Mouse (Mus musculus) WW6 (cell line): ENCODE data around the gene Gstt2.
"Not testable (repeated sequence)": the region's sequence is repeated elsewhere in the genome, so short reads cannot be mapped to it uniquely, and the experiment has no call there.

Experiments used
- DNase-seq: peaks from one replicate; pipeline ENCODE4 v3.0.0-alpha.2; 2013; ENCODE audit warnings: low read depth, low spot score

Gstt2 gene

GRCm38 (mm10) chr10:75855416-75855981 lies 18.3 kb upstream of the Gstt2 start:
- no peak for DNase-seq

DNA sequence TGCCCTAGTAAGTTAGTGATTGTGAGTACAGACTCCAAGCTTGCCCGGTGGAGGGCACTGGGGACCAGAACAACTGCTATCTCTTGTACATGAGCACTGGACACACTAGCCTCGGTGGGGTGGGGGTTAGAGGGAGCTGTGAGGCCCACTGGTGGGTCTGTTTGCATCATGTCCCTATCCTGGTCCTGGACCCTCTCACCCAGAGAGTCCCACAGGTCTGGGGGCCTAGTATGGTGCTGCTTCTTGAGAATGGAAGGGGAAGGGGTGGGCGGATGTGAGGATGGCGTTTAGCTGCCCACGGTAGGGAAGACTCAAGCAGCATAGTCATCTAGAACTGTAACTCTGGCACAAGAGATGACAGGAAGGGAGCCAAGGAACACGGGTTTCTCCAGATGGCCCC lies 17.6 kb upstream of the Gstt2 start:
- no peak for DNase-seq

DNA sequence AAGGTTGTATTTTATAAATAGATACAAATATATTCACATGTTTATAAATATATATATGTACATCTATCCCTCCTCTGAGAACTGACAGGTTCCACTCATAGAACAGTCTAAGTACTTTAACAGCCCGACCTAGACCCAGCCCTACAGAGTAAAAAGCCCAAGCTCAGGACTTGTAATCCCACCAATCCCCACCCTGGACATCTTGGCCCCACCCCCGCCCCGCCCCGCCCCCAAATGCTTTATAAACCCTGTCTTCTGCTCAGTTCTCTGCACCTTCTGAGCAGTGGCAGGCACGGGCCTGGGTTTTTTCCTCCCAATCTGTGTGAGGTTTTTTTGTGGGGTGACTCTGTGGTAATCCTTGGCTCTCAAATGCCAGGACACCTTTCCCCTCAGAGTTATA lies 16.9 kb upstream of the Gstt2 start:
- no peak for DNase-seq

DNA sequence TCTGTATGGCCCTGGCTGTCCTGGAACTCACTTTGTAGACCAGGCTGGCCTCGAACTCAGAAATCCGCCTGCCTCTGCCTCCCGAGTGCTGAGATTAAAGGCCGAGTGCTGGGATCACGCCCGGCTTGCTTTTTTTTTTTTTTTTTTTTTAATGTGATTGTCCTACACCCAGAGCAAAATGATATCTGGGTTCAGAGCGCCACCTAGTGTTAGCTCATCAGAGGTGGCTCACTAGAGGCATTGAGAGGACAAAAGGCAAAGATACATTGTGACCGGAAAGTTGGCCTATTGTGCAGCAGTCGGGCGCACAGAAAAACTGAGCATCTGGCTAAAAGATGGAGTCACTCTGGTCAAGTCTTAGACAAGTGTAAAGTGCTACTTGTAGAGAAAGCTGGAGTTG lies 16.2 kb upstream of the Gstt2 start:
- peak; percentile 66 for DNase-seq

DNA sequence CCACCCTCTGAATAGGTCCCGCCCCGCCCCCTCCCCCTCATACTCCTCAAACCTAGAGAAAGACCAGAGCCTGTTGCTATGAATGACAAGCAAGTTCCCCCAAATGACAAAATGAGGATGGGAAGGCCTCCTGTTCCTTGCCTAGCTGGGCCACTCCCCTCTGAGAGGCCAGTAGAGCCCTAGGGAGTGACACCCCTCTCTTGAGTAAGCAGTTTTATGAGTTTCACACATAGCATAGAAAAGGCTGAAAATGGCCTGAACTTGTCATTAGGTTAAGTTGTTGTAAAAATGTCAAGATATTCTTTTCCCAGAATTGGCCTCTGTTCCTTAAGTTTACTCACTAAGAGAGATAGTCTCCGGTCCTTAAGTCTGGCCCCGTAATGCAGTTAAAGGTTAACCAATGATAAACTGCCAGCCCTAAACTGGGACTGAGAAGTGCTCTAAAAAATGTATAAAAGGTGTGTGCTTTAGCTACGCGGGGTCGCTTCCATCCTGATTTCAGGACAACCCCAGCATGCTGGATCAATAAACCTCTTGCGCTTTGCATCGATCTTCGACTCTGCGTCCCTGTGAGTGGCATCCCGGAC lies 15.4 kb upstream of the Gstt2 start:
- no peak for DNase-seq

DNA sequence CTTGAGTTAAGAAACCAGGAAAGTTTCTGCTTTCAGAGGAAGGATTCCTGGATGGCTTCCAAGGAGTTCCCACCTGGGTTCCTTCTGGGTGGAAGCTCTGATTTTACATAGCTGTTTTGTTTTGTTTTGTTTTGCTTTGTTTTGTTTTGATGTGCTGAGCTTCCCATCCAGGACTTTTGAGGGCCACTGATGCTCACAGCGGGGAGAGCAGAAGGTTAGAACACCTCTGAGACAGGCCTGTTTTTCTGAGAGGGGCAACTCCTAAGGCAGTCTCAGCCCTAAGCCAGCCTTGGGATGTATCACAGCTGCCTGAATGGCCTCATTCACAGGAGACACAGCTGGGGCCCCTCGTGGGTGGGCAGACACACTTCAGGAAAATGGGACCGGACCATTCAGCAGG lies 14.5 kb upstream of the Gstt2 start:
- no peak for DNase-seq

- no peak for DNase-seq
Observed at GRCm38 (mm10) chr10:75851076-75851475, 13.9 kb upstream of the Gstt2 start.

GRCm38 (mm10) chr10:75848382-75848781 lies 11.2 kb upstream of the Gstt2 start:
- DNase-seq = no peak

GRCm38 (mm10) chr10:75845306-75845930 lies 8.2 kb upstream of the Gstt2 start:
- no peak for DNase-seq

GRCm38 (mm10) chr10:75844800-75845199 lies 7.6 kb upstream of the Gstt2 start:
- no peak for DNase-seq

GRCm38 (mm10) chr10:75843898-75844297 lies 6.7 kb upstream of the Gstt2 start:
- not testable (repeated sequence) for DNase-seq

DNA sequence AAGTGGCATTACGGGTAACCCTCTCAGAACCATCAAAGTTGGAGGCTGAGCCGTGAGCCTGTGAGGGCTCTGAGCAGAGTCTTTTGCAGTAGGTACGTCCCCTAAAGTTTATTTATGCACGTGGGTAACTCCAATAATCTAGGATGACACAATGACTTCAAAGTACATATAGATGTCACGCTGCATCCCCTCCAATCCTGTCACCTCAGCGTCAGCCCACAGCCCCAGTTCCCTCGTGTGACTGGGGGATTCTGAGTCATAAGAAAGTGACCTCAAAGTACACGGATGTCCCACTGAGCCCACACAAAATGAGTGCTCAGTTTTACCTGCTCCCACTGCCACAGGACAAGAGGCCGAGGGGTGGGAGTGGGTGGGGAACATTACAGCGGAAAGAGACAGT lies 1.9 kb upstream of the Gstt2 start:
- no peak for DNase-seq

GRCm38 (mm10) chr10:75835761-75836531 lies 1.3 kb downstream of the Gstt2 start:
- DNase-seq = no peak

GRCm38 (mm10) chr10:75835307-75835706 lies 1.9 kb downstream of the Gstt2 start:
- no peak for DNase-seq

DNA sequence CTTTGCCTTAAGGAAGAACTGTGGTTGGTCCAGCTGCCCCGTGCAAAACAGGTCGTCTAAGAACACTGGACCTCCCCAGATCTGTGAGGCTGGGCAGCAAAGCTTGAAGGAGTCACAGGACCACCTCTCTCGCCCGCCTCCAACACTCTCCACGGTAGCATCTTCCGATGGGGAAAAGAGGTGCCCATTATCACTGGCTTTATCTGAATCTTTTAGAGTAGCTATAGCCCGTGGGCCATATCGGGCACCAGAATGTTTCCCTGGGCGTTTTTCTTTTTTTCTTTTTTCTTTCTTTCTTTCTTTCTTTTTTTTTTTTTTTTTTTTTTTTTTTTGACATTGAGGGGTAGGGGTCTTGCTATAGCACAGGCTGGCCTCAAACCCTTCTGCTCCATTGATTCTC lies 2.5 kb downstream of the Gstt2 start:
- no peak for DNase-seq

DNA sequence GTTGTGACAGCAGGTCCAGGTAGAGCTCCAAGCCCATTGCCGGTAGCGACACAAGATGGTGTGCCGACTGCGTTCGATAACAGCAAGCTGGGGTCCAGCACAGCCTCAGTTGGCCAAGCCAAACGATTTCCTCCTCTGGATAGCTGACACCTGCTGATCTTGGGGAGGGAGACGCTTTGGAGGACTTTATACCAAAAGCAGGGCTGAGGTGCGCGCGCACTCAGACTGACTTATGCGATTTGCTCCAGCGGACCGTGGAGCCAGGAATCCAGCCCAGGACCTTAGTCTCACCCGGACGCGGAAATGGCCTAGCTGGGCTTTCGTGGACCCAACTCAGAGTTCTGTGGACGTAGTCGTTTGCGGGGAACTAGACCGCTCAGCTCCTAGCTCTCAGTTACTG lies 3.0 kb downstream of the Gstt2 start:
- no peak for DNase-seq

DNA sequence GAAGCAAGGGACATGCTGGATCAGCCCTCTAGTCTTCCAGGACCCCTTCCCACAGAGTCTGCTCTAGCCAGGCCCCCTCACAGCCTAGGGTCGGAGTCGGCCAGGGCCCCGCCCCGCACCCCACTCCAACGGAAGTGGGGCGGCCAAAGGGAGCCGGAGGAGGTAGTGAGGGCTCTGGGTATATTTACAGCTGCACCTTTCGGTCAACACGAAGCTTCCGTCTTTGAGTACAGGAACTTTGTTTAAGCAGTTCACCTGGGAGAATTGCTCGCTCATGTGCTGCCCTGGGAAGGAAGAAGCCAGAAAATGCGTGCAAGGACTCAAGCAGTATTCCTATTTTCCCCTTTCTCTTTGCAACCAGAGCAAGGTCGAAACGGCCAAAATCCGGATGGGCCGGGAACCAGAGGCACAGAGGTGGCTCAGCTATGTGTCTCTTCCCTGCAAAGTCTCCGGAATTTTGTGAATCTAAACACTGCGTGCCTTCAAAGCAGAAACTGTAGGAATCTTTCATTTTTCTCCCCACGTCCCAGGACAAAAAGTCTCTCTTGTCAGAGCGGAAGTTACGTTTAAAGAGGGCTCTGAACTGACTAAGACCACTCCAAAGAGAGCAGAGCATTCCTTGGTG lies 3.7 kb downstream of the Gstt2 start:
- no peak for DNase-seq

GRCm38 (mm10) chr10:75832272-75832895 lies 4.8 kb downstream of the Gstt2 start:
- no peak for DNase-seq

- no peak for DNase-seq
Observed at GRCm38 (mm10) chr10:75830275-75830670, 7.0 kb downstream of the Gstt2 start.

- DNase-seq = no peak
Observed at GRCm38 (mm10) chr10:75829529-75830274, 7.5 kb downstream of the Gstt2 start.

DNA sequence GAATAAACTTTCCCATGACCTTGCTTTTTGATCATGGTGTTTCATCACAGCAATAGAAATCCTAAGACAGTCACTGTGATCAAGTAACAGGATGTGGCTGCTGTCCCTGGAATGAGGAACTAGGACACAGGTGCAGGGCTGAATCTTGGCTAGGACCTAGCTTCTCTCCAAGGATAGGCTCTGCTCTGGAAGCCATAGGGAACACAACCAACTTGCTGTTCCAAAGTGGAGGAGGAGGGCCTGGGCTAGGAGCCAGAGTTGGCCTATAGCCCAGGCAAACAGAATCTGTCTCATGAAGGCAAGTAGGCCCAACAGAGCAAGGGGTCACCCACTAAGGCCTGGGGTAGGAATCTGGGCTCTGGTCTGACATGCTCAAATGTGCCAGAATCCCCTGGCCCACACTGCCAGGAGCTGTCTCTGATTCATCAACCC lies 8.7 kb downstream of the Gstt2 start:
- DNase-seq = no peak
